Mouse (Mus musculus) B cell, adult 2 months (primary cell): ENCODE data around the gene Myzap.

Experiments used
- DNase-seq, 2 experiments: peaks; one replicate each; pipeline ENCODE4 v3.0.0; 2022

The Myzap gene

DNA sequence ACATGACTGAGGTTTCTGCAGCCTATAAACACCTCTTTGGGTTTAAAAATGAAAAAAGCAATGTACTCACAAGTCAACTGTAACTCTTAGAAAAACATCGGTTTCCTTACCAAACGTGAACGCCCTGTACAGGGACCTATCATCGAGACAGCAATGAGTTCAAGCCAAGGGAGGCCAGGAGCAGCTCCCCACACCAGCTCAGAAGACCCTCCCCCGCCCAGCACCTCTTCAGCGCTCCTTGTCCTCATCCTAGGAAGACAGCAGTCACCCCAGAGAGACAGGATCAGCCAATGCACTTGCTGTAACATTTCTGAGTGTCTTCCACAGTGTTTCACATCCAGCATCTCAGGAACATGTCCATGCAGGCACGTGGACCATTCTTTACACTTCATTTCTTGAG, 113.6 kb downstream of the Myzap start:
- no peak for DNase-seq

DNA sequence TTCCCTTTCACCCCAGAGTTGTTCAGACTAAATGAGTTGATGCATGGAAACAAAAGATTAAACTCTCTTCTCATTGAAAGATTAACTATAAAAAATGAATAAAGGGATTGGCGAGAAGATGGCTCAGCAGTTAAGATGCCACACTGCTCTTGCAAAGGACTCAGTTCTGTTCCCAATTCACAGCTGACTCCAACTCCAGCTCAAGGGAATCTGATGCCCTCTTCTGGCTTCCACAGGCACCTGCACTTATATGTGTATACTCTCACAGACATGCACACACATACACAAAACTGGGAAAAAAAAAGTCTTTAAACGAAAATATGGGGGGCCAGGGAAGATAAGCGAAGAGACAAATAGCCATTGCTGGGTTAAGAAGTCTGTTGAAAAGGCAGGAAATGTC, 115.6 kb downstream of the Myzap start:
- no peak for DNase-seq

- DNase-seq = no peak
These were observed 116.6 kb downstream of the Myzap start for GRCm38 (mm10) chr9:71475536-71475935.

GRCm38 (mm10) chr9:71467434-71467833, 124.7 kb downstream of the Myzap start:
- DNase-seq = no peak

DNA sequence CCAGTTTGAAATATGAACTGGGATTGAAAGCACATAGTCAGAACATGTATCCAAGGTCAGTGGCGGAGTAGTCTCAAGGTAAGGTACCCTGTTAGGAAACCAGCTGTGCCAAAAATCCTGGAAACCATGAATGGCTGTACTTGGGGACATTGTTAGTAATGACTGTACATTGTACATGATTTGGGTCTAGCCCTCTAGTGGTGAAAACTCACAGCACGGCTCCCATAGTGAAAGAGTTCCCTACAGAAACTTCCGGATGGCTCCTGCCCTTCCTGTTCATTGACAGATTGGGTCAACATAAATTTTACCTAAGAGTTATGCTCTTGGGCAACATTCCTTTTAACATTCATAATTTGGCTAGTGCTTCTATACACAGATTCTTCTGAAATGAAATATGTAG, 126.0 kb downstream of the Myzap start:
- DNase-seq = no peak

DNA sequence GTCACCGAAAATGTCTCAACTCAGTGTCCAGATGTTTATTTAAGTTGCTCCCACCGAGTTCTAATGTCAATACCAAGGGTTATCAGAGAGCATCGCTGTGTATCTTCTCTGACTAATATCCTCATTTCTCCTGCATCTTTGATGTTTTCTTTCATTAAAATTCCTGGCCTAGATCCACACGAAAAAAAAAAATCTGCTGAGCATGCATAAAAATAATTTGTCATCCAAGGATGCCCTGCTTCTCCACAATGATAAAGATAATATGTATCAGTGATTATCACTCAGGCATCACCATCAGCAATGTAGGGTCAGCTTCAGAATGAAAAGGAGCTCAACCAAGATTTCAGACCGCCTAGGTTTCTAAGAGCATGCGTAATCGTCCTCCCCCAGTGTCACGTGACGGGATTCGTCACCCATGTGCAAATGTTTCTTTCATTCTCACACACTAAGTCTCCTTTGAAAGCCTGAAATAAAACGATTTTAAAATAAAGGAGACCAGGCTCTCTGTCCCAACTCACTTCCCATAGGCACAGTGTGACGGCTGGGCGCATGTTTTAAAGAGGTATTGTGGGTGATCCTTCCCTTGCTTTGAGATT, 129.0 kb downstream of the Myzap start:
- DNase-seq = no peak

DNA sequence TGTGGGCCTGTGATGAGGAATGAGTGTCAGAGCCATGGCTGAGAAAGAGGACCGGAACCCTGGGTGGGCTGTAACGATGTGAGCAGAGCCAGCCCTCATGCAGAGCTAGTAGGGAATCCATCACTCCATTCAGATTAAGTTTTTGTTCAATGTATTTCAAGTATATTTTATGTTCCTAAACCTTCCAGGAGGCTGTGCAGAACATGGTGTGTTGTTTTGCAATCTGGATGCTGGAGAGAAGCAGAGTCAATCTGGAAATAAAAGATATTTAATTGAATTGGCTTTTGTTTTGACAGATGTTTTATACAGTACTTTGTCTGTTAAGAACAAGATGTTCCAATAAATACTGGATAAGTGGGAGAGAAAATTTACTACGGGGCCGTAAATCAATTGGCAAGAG, 135.4 kb downstream of the Myzap start:
- no peak for DNase-seq
